Mouse (Mus musculus) stomach, embryonic 15.5 days (tissue): ENCODE results near the gene Egln2. TPM values are rescaled to one million over a fixed set of nuclear protein-coding genes. Genes with fewer than 3 reads are reported as not detected.

Source experiments
- ATAC-seq: fragments of 200-750 bp; cut with Nextera tagmentation; 2 replicates; pipeline ENCODE4 v1.8.0; 2017; ENCODE audit warnings: low read depth, moderate number of reproducible peaks, moderate TSS enrichment; ENCODE audit not compliant: insufficient read depth, low FRiP score
- H3K27ac ChIP-seq: fragments of 300-500 bp; sonication (generic); 2 replicates; pipeline ENCODE4 v1.5.1; 2015; ENCODE audit warnings: mild to moderate bottlenecking, inconsistent platforms
- H3K27me3 ChIP-seq: fragments of 300-500 bp; sonication (generic); replicated peaks from 2 replicates; pipeline ENCODE4 v1.6.1; 2015; ENCODE audit warnings: inconsistent platforms
- H3K36me3 ChIP-seq: fragments of 300-500 bp; sonication (generic); 2 replicates; pipeline ENCODE4 v1.6.1; 2015; ENCODE audit warnings: inconsistent platforms
- H3K4me1 ChIP-seq: fragments of 300-500 bp; sonication (generic); 2 replicates; pipeline ENCODE4 v1.6.1; 2015; ENCODE audit warnings: inconsistent platforms
- H3K4me2 ChIP-seq: fragments of 300-500 bp; sonication (generic); 2 replicates; pipeline ENCODE4 v1.6.1; 2015; ENCODE audit warnings: mild to moderate bottlenecking, inconsistent platforms
- H3K4me3 ChIP-seq: fragments of 300-500 bp; sonication (generic); replicated peaks from 2 replicates; pipeline ENCODE4 v1.5.1; 2015; ENCODE audit warnings: inconsistent platforms
- H3K9ac ChIP-seq: fragments of 300-500 bp; sonication (generic); 2 replicates; pipeline ENCODE4 v1.6.1; 2015; ENCODE audit warnings: inconsistent platforms
- H3K9me3 ChIP-seq: fragments of 300-500 bp; sonication (generic); 2 replicates; pipeline ENCODE4 v1.6.1; 2016; ENCODE audit warnings: inconsistent platforms
- WGBS: fragments of 180-500 bp; shearing (Covaris S2); methylation state at CpG from one replicate; pipeline ENCODE4 v1.1.7; 2015; 5-methylcytosine and 5-hydroxymethylcytosine counted together
- microRNA counts: library from miRNA; unstranded; fragments of <30 nt; microRNA quantifications from one replicate; lab custom pipeline; 2016
- microRNA-seq: library from miRNA; unstranded; fragments of <30 nt; microRNA quantifications from one replicate; pipeline ENCODE4, GENCODE M21; 2016
- polyA plus RNA-seq: library from polyadenylated mRNA; unstranded; fragments of >200 nt; fragmentation: Nextera tagmentation; extraction: Ambion mirVana; gene quantifications from 2 replicates; pipeline ENCODE4 v1.2.1, GENCODE M21; 2015

Gene Egln2
- polyA plus RNA-seq, 1 experiment from 2014 or later: 68.9 TPM

GRCm38 (mm10) chr7:27128946-27129345, 37.7 kb downstream of the Egln2 start:
- H3K4me3 ChIP-seq: no peak overlapping the region
- H3K27ac ChIP-seq: no peak overlapping the region
- no peaks in the 10 kb centered on the region for H3K9me3 ChIP-seq
- H3K4me1 ChIP-seq: 0 out of 2 replicates have a peak, but pooled peaks cover 6% of the 10 kb centered on the region
- no peaks in the 10 kb centered on the region for H3K27me3 ChIP-seq
- no peak overlapping the region for H3K4me2 ChIP-seq
- no peak overlapping the region for H3K9ac ChIP-seq
- 63% methylated on average over 13 of the region's 13 CpGs for WGBS
- ATAC-seq: no peak
- H3K36me3 ChIP-seq: no peaks in the 10 kb centered on the region

- 55% methylated on average over 3 of the region's 3 CpGs for WGBS
These were observed 38.4 kb downstream of the Egln2 start for GRCm38 (mm10) chr7:27128162-27128561.

DNA sequence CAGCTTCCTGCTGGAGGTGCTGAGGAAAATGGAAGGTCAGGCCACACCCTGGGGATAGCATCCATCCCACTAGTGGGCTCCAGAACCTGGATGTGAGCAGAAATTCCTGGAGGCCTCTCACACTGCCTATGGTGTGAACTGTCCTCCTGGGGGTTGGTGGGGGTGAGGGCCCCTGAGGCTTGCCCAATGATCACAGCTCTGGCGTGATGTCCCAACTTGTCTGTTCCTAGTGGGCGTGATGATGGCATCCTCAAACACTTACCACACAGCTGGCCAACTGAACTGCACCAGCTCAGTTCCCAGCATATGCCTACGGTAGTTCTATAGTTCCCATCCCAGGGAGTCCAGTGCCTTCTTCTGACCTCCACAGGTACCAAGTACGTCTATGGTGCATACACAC, 41.6 kb downstream of the Egln2 start:
- Histone ChIP-seq H3K27me3 (no peaks in the 10 kb centered on the region), H3K4me3 (no peak overlapping the region), H3K4me1 (no peaks in the 10 kb centered on the region), H3K27ac (no peak overlapping the region), H3K9ac (no peak overlapping the region), H3K4me2 (no peak overlapping the region), H3K9me3 (no peaks in the 10 kb centered on the region), H3K36me3 (no peaks in the 10 kb centered on the region)
- WGBS: 85% methylated on average over 4 of the region's 4 CpGs
- no peak for ATAC-seq

More at GRCm38 (mm10) chr7:27128162-27128561, 38.4 kb downstream of the Egln2 start:
- peak; percentile 44; the same call in 1 of the 2 replicates for ATAC-seq
- H3K36me3 ChIP-seq: no peaks in the 10 kb centered on the region
- no peak overlapping the region for H3K4me2 ChIP-seq
- no peak overlapping the region for H3K4me3 ChIP-seq
- H3K27ac ChIP-seq: no peak overlapping the region
- H3K9ac ChIP-seq: no peak overlapping the region
- 0 out of 2 replicates have a peak, but pooled peaks cover 5% of the 10 kb centered on the region for H3K4me1 ChIP-seq
- no peaks in the 10 kb centered on the region for H3K27me3 ChIP-seq
- H3K9me3 ChIP-seq: no peaks in the 10 kb centered on the region

GRCm38 (mm10) chr7:27124305-27124832, 42.2 kb downstream of the Egln2 start:
- 66% methylated on average over 5 of the region's 5 CpGs for WGBS
- no peak overlapping the region for H3K27ac ChIP-seq
- no peak overlapping the region for H3K4me3 ChIP-seq
- H3K9ac ChIP-seq: no peak overlapping the region
- no peaks in the 10 kb centered on the region for H3K27me3 ChIP-seq
- H3K4me1 ChIP-seq: no peaks in the 10 kb centered on the region
- no peak overlapping the region for H3K4me2 ChIP-seq
- no peak for ATAC-seq
- H3K9me3 ChIP-seq: no peaks in the 10 kb centered on the region
- no peaks in the 10 kb centered on the region for H3K36me3 ChIP-seq

DNA sequence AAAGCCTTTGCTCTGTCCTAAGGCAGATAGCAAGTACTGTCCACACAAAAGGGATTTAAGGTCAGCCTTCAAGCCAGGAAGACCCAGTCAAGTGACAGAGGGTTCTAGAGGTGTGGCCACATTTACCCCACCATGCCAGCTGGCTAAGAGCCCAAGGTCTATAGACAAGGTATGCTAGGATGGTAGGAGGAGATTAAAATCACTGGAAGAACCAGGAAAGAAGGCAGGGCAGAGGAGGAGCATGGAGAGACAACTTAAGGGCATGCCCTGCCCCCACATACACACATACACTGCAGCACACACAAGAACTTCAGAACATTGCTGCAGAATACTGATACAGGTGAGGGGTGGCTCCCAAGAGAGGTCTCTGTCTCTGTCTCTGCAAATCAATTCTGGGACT, 46.9 kb downstream of the Egln2 start, which contains the start of gene Cyp2f2:
Gene Cyp2f2 (plus strand): TSS at position 234 of the 400 bp plus-strand sequence.
- Histone ChIP-seq H3K27me3 (no peaks in the 10 kb centered on the region), H3K4me3 (no peak within 1 kb of the TSS), H3K4me1 (no peaks in the 10 kb centered on the region), H3K36me3 (no peaks in the 10 kb centered on the region), H3K9ac (no peak within 1 kb of the TSS), H3K27ac (no peak within 1 kb of the TSS), H3K4me2 (no peak within 1 kb of the TSS), H3K9me3 (no peaks in the 10 kb centered on the region)
- ATAC-seq: no peak

GRCm38 (mm10) chr7:27118033-27118511, 48.5 kb downstream of the Egln2 start:
- Histone ChIP-seq H3K4me2 (no peak overlapping the region), H3K9ac (no peak overlapping the region), H3K4me3 (no peak overlapping the region), H3K27ac (no peak overlapping the region), H3K27me3 (no peaks in the 10 kb centered on the region), H3K9me3 (no peaks in the 10 kb centered on the region), H3K4me1 (no peaks in the 10 kb centered on the region), H3K36me3 (no peaks in the 10 kb centered on the region)
- 63% methylated on average over 4 of the region's 4 CpGs for WGBS
- no peak for ATAC-seq

DNA sequence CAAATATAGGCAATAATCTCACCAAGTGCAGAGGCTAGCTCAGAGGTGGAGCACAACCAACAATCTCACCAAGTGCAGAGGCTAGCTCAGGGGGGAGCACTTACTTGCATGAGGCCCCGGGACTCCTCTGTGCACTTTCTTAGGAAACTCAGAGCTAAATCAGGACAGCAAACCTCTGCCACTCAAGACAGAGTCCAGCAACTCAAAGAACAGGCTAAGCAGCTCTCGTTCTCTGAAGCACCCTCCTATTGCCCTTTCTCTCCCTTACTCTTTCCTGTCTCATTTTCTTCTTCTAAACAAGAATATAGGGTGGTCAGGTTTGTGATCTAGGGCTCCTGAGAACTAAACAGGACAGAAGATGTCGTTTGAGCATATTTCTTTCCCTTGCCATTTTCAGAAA, 54.6 kb downstream of the Egln2 start:
- no peaks in the 10 kb centered on the region for H3K27me3 ChIP-seq
- H3K4me3 ChIP-seq: no peak overlapping the region
- no peak overlapping the region for H3K9ac ChIP-seq
- WGBS: 68% methylated on average over 3 of the region's 3 CpGs
- H3K4me2 ChIP-seq: no peak overlapping the region
- H3K27ac ChIP-seq: no peak overlapping the region; the same call in 1 of the 2 replicates
- no peak for ATAC-seq
- no peaks in the 10 kb centered on the region for H3K9me3 ChIP-seq
- H3K36me3 ChIP-seq: no peaks in the 10 kb centered on the region
- H3K4me1 ChIP-seq: no peaks in the 10 kb centered on the region

GRCm38 (mm10) chr7:27111038-27111437, 55.6 kb downstream of the Egln2 start:
- Histone ChIP-seq H3K4me3 (no peak overlapping the region), H3K36me3 (no peaks in the 10 kb centered on the region), H3K27me3 (no peaks in the 10 kb centered on the region), H3K9me3 (no peaks in the 10 kb centered on the region), H3K4me1 (no peaks in the 10 kb centered on the region), H3K27ac (no peak overlapping the region), H3K4me2 (no peak overlapping the region), H3K9ac (no peak overlapping the region)
- ATAC-seq: no peak
- WGBS: 60% methylated on average over 1 of the region's 1 CpGs

DNA sequence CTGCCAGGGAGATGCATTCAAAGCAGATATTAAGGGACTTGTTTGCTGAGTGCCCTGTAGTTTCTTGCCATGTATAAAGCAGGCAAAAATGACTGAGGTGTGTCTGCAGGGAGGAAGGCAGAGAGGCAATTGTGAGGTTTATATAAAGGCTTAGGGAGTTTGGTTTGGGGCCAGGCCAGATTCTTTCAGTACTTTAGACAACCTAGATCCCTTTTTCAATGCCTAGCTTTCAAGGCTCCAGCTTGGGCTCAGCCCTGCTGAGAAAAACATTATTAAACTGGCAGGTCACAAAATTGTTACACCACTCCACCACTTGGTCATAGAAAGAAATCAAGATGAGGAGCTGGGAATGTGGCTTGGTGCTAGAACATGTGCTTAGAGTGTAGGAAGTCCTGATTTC, 56.3 kb downstream of the Egln2 start:
- peak; percentile 43; the same call in 1 of the 2 replicates for ATAC-seq
- Histone ChIP-seq H3K36me3 (no peaks in the 10 kb centered on the region), H3K9me3 (no peaks in the 10 kb centered on the region), H3K4me2 (no peak overlapping the region), H3K27ac (peak overlapping the region; percentile 44; the same call in 1 of the 2 replicates), H3K9ac (no peak overlapping the region), H3K27me3 (no peaks in the 10 kb centered on the region), H3K4me1 (no peaks in the 10 kb centered on the region), H3K4me3 (no peak overlapping the region)

MicroRNAs within 50 kb of the gene (microRNA counts, 519-probe panel; counts per million panel counts)
- microRNA mmu-miR-1191 (lab: Ali Mortazavi, UCI): not detected

Small RNAs within 50 kb of the gene (microRNA-seq; reads per million reads assigned to microRNA genes)
- gene Mir1191 (5.8 reads per million, percentile 20 among the genes with 10 or more reads in this experiment), gene Mir3101 (0.97 reads per million)

Other genes with a start within 250 kb of the Egln2 start
- not detected in 2 replicates for gene Cyp2a22, start 227.4 kb downstream of the Egln2 start, polyA plus RNA-seq
- 0.18 TPM in 1 of 2 replicates, not detected in the other for gene Cyp2a12, start 137.7 kb downstream of the Egln2 start, polyA plus RNA-seq
- gene Cyp2f2, start 46.9 kb downstream of the Egln2 start, polyA plus RNA-seq: 57.7 and 91.6 TPM in 2 replicates
- gene Cyp2t4, start 13.1 kb downstream of the Egln2 start, polyA plus RNA-seq: not detected in 2 replicates
- 63.5 and 65.3 TPM in 2 replicates for gene Rab4b, start 12.1 kb upstream of the Egln2 start, polyA plus RNA-seq
- 0.59 TPM in 1 of 2 replicates, not detected in the other for gene Gm21983, start 14.3 kb upstream of the Egln2 start, polyA plus RNA-seq
- 12.3 and 21.2 TPM in 2 replicates for gene Mia, start 14.4 kb upstream of the Egln2 start, polyA plus RNA-seq
- 3.1 and 3.9 TPM in 2 replicates for gene BC024978, start 29.0 kb upstream of the Egln2 start, polyA plus RNA-seq
- 219 and 224 TPM in 2 replicates for gene Snrpa, start 29.5 kb upstream of the Egln2 start, polyA plus RNA-seq
- gene Itpkc, start 61.9 kb upstream of the Egln2 start, polyA plus RNA-seq: 8.8 and 9.4 TPM in 2 replicates
- 21.2 and 26.2 TPM in 2 replicates for gene Coq8b, start 66.2 kb upstream of the Egln2 start, polyA plus RNA-seq
- 22.7 and 23.4 TPM in 2 replicates for gene Numbl, start 91.6 kb upstream of the Egln2 start, polyA plus RNA-seq
- 154 and 161 TPM in 2 replicates for gene Ltbp4, start 170.9 kb upstream of the Egln2 start, polyA plus RNA-seq
- 38.8 and 43.7 TPM in 2 replicates for gene Shkbp1, start 189.2 kb upstream of the Egln2 start, polyA plus RNA-seq
- gene Gm20479, start 190.6 kb upstream of the Egln2 start, polyA plus RNA-seq: 0.62 and 1.7 TPM in 2 replicates